Mouse (Mus musculus) CH12.LX (cell line): ENCODE data around the gene Psmd13. TPM values are rescaled to one million over a fixed set of nuclear protein-coding genes. Genes with fewer than 3 reads are reported as not detected.

Experiments used
- DNase-seq: peaks from one replicate; pipeline ENCODE4 v3.0.0-alpha.2; 2013; ENCODE audit errors: extremely low read depth
- H3K27ac ChIP-seq: 2 replicates; pipeline ENCODE4 v1.5.1; 2012; ENCODE audit warnings: low read depth, mild to moderate bottlenecking, control low read depth, moderate library complexity; ENCODE audit not compliant: insufficient read depth
- H3K27me3 ChIP-seq: replicated peaks from 2 replicates; pipeline ENCODE3; 2012; ENCODE audit warnings: inconsistent platforms
- H3K36me3 ChIP-seq, 2 experiments: replicated peaks in 1 of 2; 2 replicates each; pipeline versions ENCODE3 to v1.6.1; 2012; ENCODE audit warnings: inconsistent platforms in 1 of 2, low read length in 1 of 2, mild to moderate bottlenecking in 1 of 2, mixed read lengths in 1 of 2, moderate library complexity in 1 of 2; ENCODE audit not compliant: control insufficient read depth in 1 of 2, insufficient read depth in 1 of 2
- H3K4me1 ChIP-seq, 2 experiments: 2 replicates each; pipeline ENCODE4 v1.6.1; 2012; ENCODE audit warnings: inconsistent platforms in 1 of 2, moderate library complexity in 1 of 2; ENCODE audit not compliant: insufficient read depth in 2 of 2, control insufficient read depth in 1 of 2
- H3K4me2 ChIP-seq: 2 replicates; pipeline ENCODE4 v1.6.1; 2012; ENCODE audit warnings: low read depth, mild to moderate bottlenecking, control low read depth; ENCODE audit not compliant: poor library complexity, insufficient read depth, severe bottlenecking
- H3K4me3 ChIP-seq, 3 experiments: fragments of 150-350 bp in 1 of 3; sonication (generic) in 1 of 3; replicated peaks in 1 of 3; 2 replicates each; pipeline versions ENCODE3 to v1.5.1; 2011 to 2012; ENCODE audit warnings: low read depth in 2 of 3, low read length in 2 of 3, mild to moderate bottlenecking in 2 of 3, moderate library complexity in 2 of 3, control low read depth in 1 of 3, improper control_type of control experiment in 1 of 3, inconsistent platforms in 1 of 3, mixed read lengths in 1 of 3; ENCODE audit not compliant: poor library complexity in 1 of 3
- H3K79me2 ChIP-seq: replicated peaks from 2 replicates; pipeline ENCODE4 v1.6.1; 2012; ENCODE audit warnings: mild to moderate bottlenecking, moderate library complexity; ENCODE audit not compliant: control insufficient read depth, poor library complexity, insufficient read depth, severe bottlenecking; ENCODE audit errors: extremely low read depth
- H3K9ac ChIP-seq: 2 replicates; pipeline ENCODE4 v1.6.1; 2012; ENCODE audit warnings: low read depth, mild to moderate bottlenecking, control low read depth, moderate library complexity; ENCODE audit not compliant: insufficient read depth
- H3K9me3 ChIP-seq: replicated peaks from 2 replicates; pipeline ENCODE3; 2012; ENCODE audit warnings: low read length, inconsistent platforms, mixed read lengths
- BHLHE40 ChIP-seq: IDR thresholded peaks from 2 replicates; pipeline ENCODE4 v1.6.1; 2011; ENCODE audit warnings: mild to moderate bottlenecking, low read depth, low read length, improper control_type of control experiment
- CHD2 ChIP-seq: IDR thresholded peaks from 2 replicates; pipeline ENCODE4 v1.6.1; 2011; ENCODE audit warnings: low read length, improper control_type of control experiment
- CTCF ChIP-seq, 2 experiments: IDR thresholded peaks in 1 of 2; conservative IDR thresholded peaks in 1 of 2; 2 replicates each; pipeline ENCODE4 v1.5.1; 2011 to 2012; ENCODE audit warnings: low read depth in 2 of 2, low read length in 2 of 2, improper control_type of control experiment in 1 of 2, inconsistent platforms in 1 of 2, mild to moderate bottlenecking in 1 of 2, moderate library complexity in 1 of 2
- E2F4 ChIP-seq: IDR thresholded peaks from 2 replicates; pipeline ENCODE4 v1.6.1; 2011; ENCODE audit warnings: low read depth, low read length, improper control_type of control experiment; ENCODE audit not compliant: insufficient replicate concordance
- EP300 ChIP-seq: IDR thresholded peaks from 2 replicates; pipeline ENCODE4 v1.6.1; 2011; ENCODE audit warnings: low read length, improper control_type of control experiment
- GABPA ChIP-seq: IDR thresholded peaks from 2 replicates; pipeline ENCODE4 v1.6.1; 2012; ENCODE audit warnings: low read depth, low read length, improper control_type of control experiment, inconsistent platforms; ENCODE audit not compliant: insufficient replicate concordance
- JUN ChIP-seq: IDR thresholded peaks from 2 replicates; pipeline ENCODE4 v1.6.1; 2011; ENCODE audit warnings: low read depth, mild to moderate bottlenecking, low read length, improper control_type of control experiment, moderate library complexity; ENCODE audit not compliant: insufficient read depth
- MAX ChIP-seq: IDR thresholded peaks from 2 replicates; pipeline ENCODE4 v1.6.1; 2011; ENCODE audit warnings: low read length, improper control_type of control experiment
- MAZ ChIP-seq: IDR thresholded peaks from 2 replicates; pipeline ENCODE4 v1.6.1; 2012; ENCODE audit warnings: low read depth, mild to moderate bottlenecking, inconsistent platforms, low read length, improper control_type of control experiment, moderate library complexity
- NELFE ChIP-seq: IDR thresholded peaks from 2 replicates; pipeline ENCODE4 v1.6.1; 2011; ENCODE audit warnings: low read depth, low read length, improper control_type of control experiment
- NRF1 ChIP-seq: IDR thresholded peaks from 2 replicates; pipeline ENCODE4 v1.6.1; 2014; ENCODE audit warnings: low read depth, mild to moderate bottlenecking, inconsistent platforms, low read length, improper control_type of control experiment, moderate library complexity
- PAX5 ChIP-seq: IDR thresholded peaks from 2 replicates; pipeline ENCODE4 v1.6.1; 2012; ENCODE audit warnings: low read length, inconsistent platforms, mixed read lengths
- POLR2AphosphoS2 ChIP-seq: IDR thresholded peaks from 2 replicates; pipeline ENCODE4 v1.6.1; 2011; ENCODE audit warnings: low read depth, low read length, improper control_type of control experiment
- RAD21 ChIP-seq: IDR thresholded peaks from 2 replicates; pipeline ENCODE4 v1.6.1; 2011; ENCODE audit warnings: low read depth, mild to moderate bottlenecking, low read length, improper control_type of control experiment, moderate library complexity
- SIN3A ChIP-seq: IDR thresholded peaks from 2 replicates; pipeline ENCODE4 v1.6.1; 2012; ENCODE audit warnings: low read length, improper control_type of control experiment, inconsistent platforms
- SMC3 ChIP-seq: IDR thresholded peaks from 2 replicates; pipeline ENCODE4 v1.6.1; 2011; ENCODE audit warnings: low read depth, low read length, improper control_type of control experiment
- TBP ChIP-seq: conservative IDR thresholded peaks from 2 replicates; pipeline ENCODE4 v1.6.1; 2011; ENCODE audit warnings: low read depth, low read length, improper control_type of control experiment
- TCF12 ChIP-seq: IDR thresholded peaks from 2 replicates; pipeline ENCODE4 v1.6.1; 2014; ENCODE audit warnings: low read depth, mild to moderate bottlenecking, inconsistent platforms, low read length, improper control_type of control experiment
- UBTF ChIP-seq: IDR thresholded peaks from 2 replicates; pipeline ENCODE4 v1.6.1; 2012; ENCODE audit warnings: low read depth, mild to moderate bottlenecking, inconsistent platforms, low read length, improper control_type of control experiment, moderate library complexity
- USF1 ChIP-seq: IDR thresholded peaks from 2 replicates; pipeline ENCODE4 v1.6.1; 2014; ENCODE audit warnings: low read depth, mild to moderate bottlenecking, inconsistent platforms, low read length, improper control_type of control experiment
- ZC3H11A ChIP-seq: IDR thresholded peaks from 2 replicates; pipeline ENCODE4 v1.6.1; 2012; ENCODE audit warnings: low read depth, mild to moderate bottlenecking, inconsistent platforms, low read length, improper control_type of control experiment
- ZMIZ1 ChIP-seq: IDR thresholded peaks from 2 replicates; pipeline ENCODE4 v1.6.1; 2012; ENCODE audit warnings: low read depth, mild to moderate bottlenecking, inconsistent platforms, low read length, improper control_type of control experiment
- ZNF384 ChIP-seq: IDR thresholded peaks from 2 replicates; pipeline ENCODE4 v1.6.1; 2012; ENCODE audit warnings: low read depth, low read length, improper control_type of control experiment, inconsistent platforms
- dilution Hi-C: fragments of 300-500 bp; cut with MboI; formaldehyde crosslinking; loops from 2 replicates; pipeline ENCODE4 v1.14.3; 2020; ENCODE audit warnings: low sequenced_read_pairs; ENCODE audit not compliant: extremely low pct_unique_long_range_greater_than_20kb, extremely low pct_ligation_motif_present
- in situ Hi-C: fragments of 300-500 bp; cut with MboI; formaldehyde crosslinking; loops from 3 replicates; pipeline ENCODE4 v1.14.3; 2019; ENCODE audit warnings: low sequenced_read_pairs, low pct_ligation_motif_present, low pct_unique_long_range_greater_than_20kb, mixed read lengths
- polyA plus RNA-seq: library from polyadenylated mRNA; unstranded; fragments of >175 nt; gene quantifications from 2 replicates; pipeline ENCODE4 v1.2.1, GENCODE M21; 2012; ENCODE audit warnings: low read depth; ENCODE audit not compliant: insufficient read length
- total RNA-seq, 2 experiments: library from RNA; depleted of rRNA; stranded (reverse); fragments of 300-350 nt in 1 of 2; fragments of >200 nt in 1 of 2; gene quantifications; 2 replicates each; pipeline ENCODE4 v1.2.3; 2012 to 2014

Psmd13 gene
- total and polyA plus RNA-seq, 3 experiments, result 165 to 185 (median 168) TPM

DNA sequence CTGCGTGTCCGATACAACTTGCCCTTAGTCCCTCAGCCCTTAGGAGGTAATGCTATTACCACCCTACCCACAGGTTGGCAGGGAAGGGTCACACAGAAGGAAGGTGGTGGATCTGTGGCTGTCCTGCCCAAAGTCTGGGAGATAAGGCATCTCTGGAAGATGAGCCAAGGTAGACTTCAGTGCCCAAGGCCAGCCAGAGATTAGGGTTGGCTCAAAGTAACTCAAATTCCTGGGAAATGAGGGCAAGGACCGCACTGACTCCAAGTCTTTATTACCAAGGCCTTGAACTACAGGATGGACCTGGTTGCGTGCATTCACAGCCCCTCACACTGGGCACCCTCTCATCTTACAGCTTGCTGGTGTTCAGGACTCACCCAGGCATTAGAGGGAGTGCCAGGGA lies 29.9 kb upstream of the Psmd13 start:
- peaks cover 34 to 46% of the 10 kb centered on the region in 2 experiments for H3K36me3 ChIP-seq
- H3K4me2 ChIP-seq, result no peak overlapping the region
- no peaks in the 10 kb centered on the region for H3K9me3 ChIP-seq
- peaks cover 13% of the 10 kb centered on the region for H3K27me3 ChIP-seq
- DNase-seq, result no peak
- in situ Hi-C loops (no loop called here), dilution Hi-C loops (no loop called here)
- no peak overlapping the region for H3K9ac ChIP-seq
- TF ChIP-seq PAX5 (no peak), CHD2 (no peak), NRF1 (no peak), BHLHE40 (no peak), JUN (no peak), GABPA (no peak), TCF12 (no peak), UBTF (no peak), RAD21 (no peak), E2F4 (no peak), MAX (no peak), SIN3A (no peak), MAZ (no peak), NELFE (no peak), POLR2AphosphoS2 (no peak), ZC3H11A (no peak), SMC3 (no peak), USF1 (no peak)
- TF ChIP-seq, all 38 proteins: peak for 0
- peaks cover 13% of the 10 kb centered on the region for H3K79me2 ChIP-seq
- H3K27ac ChIP-seq, result no peak overlapping the region
- H3K4me3 ChIP-seq, result no peak overlapping the region
- peaks cover 5 to 11% of the 10 kb centered on the region in 2 experiments for H3K4me1 ChIP-seq

- Histone ChIP-seq H3K4me3 (no peak overlapping the region), H3K36me3 (peaks cover 34 to 49% of the 10 kb centered on the region in 2 experiments), H3K4me2 (no peak overlapping the region), H3K79me2 (peaks cover 19% of the 10 kb centered on the region)
- dilution Hi-C loops (no loop called here), in situ Hi-C loops (no loop called here)
- DNase-seq, result no peak
- TF ChIP-seq TCF12 (no peak), EP300 (no peak), TBP (no peak), SIN3A (no peak), CHD2 (no peak), CTCF (conservative IDR thresholded peaks at IDR 0.05 in 1 of 2, IDR thresholded peaks at IDR 0.05 in 1 of 2; ENCODE audit: low read depth in 2 of 2, low read length in 2 of 2) (no peak), UBTF (no peak), ZNF384 (no peak), ZMIZ1 (no peak)
- TF ChIP-seq, all 38 proteins: peak for 0
- no peak overlapping the region for H3K9ac ChIP-seq
- no peaks in the 10 kb centered on the region for H3K27me3 ChIP-seq
- H3K27ac ChIP-seq, result no peak overlapping the region
- peaks cover 5 to 15% of the 10 kb centered on the region in 2 experiments for H3K4me1 ChIP-seq
- no peaks in the 10 kb centered on the region for H3K9me3 ChIP-seq
These were observed 28.4 kb upstream of the Psmd13 start for GRCm38 (mm10) chr7:140853386-140853785.
